Mouse (Mus musculus) right cerebral cortex, postnatal 25 days (tissue): Measurements from ENCODE around the gene Epo.

Experiments used
- DNase-seq: peaks from one replicate; pipeline ENCODE4 v3.0.0; 2022

Epo gene

DNA sequence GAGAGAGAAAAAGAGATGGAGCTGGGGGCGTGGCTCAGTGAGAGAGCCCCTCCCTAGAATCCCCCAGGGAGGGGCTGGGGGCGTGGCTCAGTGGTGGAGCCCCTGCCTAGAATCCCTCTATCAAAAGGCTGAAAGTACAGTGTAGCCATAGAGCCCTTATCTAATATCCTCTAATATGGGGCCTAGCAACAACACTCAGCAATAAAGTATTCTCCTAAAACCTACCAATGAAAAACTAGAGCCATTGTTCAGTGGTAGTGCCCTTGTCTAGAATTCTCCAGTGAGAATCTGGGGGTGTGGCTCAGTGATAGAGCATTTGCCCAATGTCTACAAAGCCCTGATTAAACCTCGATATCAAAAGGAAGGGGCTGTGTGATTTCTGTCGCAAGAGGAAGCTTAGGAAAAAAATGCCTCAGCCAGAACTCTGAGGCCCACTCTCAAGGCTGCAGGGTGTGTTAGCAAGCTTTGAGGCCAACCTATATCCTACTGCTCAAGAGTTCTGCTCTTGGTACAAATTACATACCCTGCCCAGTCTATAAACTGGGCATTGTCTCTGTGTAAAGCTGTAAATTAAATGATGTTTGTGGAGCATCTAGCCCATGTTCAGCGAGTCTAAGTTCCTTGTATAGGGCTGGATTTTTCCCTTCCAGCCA, 60.7 kb downstream of the Epo start:
- no peak for DNase-seq

- DNase-seq: no peak
These were observed 66.1 kb downstream of the Epo start for GRCm38 (mm10) chr5:137466946-137467345.

GRCm38 (mm10) chr5:137465049-137465448, 68.0 kb downstream of the Epo start:
- DNase-seq: no peak

DNA sequence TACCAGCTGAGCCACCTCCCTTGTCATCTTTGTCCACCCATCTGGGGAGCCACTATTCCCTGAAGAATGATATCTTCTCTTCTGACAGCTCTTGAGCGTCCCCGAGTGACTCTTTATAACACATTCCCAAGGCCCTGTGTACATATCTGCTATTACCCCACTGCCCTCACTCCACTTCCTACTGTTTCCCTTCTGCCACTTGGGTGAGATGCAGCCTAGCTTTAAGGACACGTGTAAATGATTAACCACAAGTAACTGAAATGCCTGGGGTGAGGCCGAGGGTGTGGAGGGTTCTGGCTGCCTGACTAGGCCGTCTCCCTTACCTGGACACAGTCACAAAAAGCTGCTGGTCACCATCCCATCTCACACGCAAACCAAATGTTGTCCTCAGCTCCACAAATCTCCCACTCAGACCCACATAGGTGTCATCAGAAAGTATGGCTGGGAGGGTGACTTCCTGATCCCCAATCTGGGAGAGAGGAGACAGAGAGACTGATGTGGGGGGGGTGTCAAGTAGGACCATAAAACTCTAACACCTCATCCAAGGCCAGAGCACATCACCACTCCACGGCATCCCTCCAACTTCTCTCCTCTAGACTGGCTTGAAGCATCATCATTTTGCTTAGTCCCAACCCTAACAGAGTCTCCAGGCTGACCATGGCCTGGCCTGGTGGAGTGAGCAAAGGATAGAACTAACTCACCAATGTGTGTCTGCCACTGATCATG, 77.0 kb downstream of the Epo start:
- no peak for DNase-seq

- DNase-seq: no peak
These were observed 77.8 kb downstream of the Epo start for GRCm38 (mm10) chr5:137455206-137455605.

- DNase-seq: no peak
These were observed 87.5 kb downstream of the Epo start for GRCm38 (mm10) chr5:137445536-137445935.

- DNase-seq: no peak
These were observed 92.7 kb downstream of the Epo start for GRCm38 (mm10) chr5:137440216-137440855.

- DNase-seq: no peak
These were observed 99.2 kb downstream of the Epo start for GRCm38 (mm10) chr5:137433889-137434288.
